Mouse (Mus musculus) left cerebral cortex, postnatal 36 days (tissue): ENCODE measurements at regions not wholly inside any gene's neighbourhood (a gene's known extent, or its start where the extent isn't known, plus 50 kb on each side); places are given as distances from the start of the nearest gene placed in this dataset.

Source experiments
- DNase-seq, 2 experiments: peaks; one replicate each; pipeline ENCODE4 v3.0.0; 2021 to 2022; ENCODE audit warnings: low spot score in 2 of 2, mixed read lengths in 1 of 2
- intact Hi-C: fragments of 180-260 bp; cut with DNase I; formaldehyde crosslinking; loops from one replicate; pipeline ENCODE4 v1.15.1; 2025

DNA sequence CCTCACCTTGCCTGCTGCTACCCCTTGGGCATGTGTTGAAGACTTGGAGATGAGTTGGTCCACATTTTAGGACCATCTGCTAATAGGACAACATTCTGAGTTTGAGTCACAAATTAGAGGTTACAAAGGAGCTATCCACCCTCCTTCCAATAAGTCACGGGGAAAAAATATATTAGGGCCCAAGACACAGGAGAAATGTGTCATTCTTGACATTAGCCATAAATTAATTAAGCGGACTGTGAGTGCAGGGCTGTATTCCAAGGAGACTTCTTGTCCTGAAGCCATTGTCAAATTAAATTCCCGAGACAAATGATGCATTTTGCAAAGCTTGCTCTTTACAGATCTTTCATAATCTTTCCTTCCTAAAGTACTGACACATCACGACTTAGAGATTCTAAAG, 79.2 kb downstream of the 1700020N01Rik start:
- DNase-seq = no peak
- intact Hi-C loops = no loop called here

DNA sequence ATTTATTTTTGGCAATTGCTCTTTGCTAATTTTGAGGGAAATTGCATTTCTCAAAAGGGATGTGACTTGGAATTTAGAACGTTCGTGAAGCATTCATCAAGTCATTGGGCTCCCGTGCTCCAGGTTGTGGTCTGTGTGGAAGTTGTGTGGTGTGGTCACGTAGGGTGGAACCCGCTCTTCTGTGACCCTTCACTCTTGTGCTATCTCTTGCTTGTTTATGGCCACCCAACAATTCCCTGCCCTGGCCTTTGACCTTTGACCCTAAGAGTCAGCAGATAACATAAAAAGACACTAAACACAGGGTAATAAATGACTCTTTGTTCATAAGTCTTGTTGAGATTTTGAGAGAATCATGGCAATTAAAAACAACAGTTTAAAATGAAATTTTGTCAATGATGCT, 79.7 kb downstream of the 1700020N01Rik start:
- intact Hi-C loops = no loop called here
- DNase-seq = no peak

DNA sequence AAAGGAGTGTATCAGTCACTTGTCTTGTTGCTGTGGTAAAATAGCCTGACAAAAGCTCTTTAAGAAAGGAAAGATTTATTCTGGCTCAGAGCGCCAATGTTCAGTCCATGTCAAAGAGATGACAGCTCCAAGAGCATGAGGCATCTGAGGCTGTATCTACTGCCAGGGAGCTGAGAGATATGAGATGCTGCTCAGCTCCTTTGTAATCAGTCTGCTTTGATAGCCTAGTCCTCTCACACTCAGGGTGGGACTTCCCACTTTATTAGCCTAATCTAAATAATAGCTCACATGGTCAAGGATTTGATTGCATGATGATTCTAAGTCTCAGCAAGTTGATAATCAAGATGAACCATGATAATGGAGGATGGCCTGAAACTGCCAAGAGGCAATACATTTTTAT, 80.9 kb downstream of the 1700020N01Rik start:
- DNase-seq = no peak
- intact Hi-C loops = no loop called here

DNA sequence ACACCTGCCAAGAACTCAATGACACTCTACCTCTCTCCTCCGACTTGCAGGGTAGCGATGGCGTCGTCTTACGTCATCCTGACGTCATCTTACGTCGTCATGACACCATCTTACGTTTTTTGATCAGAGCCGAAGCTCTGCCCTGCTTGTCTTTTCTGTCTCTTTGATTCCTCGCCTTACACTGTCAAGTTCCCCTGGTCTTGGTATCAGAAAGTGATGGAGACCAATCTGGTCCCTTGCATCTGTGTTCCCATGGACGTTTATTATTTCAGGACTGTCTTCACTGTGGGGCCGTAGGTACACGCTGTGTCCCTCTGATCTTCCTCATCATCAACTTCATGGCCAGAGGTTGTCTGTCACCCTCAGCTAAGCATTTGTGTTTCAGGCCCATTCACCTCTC, 82.8 kb downstream of the 1700020N01Rik start:
- no peak for DNase-seq
- intact Hi-C loops = no loop called here

DNA sequence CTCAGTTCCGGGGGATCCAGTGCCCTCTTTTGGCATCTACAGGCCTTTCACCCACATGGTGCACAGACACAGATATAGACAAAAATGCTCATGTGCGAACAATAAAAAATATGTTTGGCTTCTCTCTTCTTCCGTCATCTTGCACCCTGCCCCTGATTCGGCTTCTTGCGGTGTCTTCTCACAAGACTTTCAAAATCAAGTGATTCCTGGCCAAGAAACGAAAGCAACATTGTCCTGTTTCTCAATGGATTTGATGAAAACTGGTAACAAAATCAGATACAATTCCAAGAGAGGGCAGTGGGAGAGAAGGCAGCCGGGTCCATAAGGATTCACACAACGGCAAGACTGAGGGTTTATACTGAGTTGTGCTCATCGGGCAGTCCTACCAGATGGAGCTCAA, 85.0 kb downstream of the 1700020N01Rik start:
- intact Hi-C loops = no loop called here
- no peak for DNase-seq

DNA sequence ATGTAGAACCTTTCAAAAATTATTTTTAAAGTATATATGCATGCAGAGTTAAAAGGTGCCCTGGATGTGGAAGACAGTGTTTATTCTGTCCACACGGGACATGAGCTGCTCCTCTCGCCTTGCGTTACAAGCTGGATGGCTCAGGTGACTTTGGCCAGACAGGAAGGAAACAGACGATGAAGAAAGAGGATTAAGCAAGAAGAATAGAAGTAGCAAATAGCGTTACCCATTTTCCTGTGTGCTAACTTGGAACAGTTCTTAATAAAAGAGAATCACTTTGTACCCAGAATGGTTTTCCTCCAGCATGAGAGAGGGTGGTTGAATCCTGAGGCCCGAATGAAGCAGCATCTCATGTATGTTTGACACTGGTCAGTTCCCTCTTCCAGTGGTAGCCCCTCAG, 85.4 kb downstream of the 1700020N01Rik start:
- intact Hi-C loops = no loop called here
- DNase-seq = no peak

DNA sequence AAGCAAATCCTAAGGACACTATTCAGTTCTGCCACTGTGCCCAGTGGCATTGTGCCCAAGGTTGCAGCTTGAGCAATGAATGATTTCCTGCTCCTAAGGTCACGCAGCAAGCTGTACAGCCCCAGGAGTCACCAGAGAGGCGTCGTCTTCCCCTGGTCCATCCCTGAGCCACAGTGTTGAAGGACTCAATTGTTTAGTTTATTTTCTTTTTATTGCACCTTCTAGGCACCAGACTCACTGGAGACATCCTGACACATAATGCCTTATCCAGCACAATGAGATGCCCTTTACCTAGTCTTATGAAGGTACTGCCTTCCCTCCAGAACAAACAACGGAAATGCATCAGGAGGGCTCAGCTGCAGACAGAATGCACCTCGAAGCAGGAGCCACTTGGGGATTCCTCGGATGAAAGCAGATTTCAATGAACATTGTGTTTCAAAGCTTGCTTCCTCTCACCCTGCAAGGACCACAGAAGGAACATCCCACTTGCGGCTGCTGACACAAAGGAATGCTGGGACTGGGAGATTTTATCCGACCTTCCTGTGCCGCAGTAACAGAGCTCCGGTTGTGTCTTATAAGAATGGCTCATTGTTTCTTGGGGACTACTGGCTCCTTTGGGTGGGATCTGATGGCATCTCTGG, 86.0 kb downstream of the 1700020N01Rik start:
- intact Hi-C loops = no loop called here

DNA sequence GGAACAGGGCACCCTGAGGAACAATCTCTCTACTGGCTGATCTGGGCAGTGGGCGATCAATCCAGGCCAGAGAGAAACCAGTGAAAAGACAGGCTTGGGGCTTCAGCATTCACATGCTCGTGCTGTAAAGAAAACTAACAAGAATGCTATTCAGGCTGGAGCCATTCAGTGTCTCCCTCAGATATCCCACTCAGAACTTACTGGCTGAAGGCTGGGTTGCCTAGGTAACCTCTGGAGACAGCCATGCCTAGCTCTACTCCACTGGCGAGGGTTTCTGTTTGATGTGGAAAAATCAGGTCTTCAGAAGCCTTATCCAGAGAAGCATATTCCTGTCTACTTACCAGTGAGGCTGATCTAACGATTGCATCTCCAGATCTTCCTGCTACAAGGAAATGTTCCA, 87.8 kb downstream of the 1700020N01Rik start:
- intact Hi-C loops = loop anchor here (10.0 kb wide), 2 partner anchors 206 to 314 kb away; no protein-coding TSS in a partner anchor
- DNase-seq = no peak

More for the DNA sequence above, 86.0 kb downstream of the 1700020N01Rik start:
- DNase-seq = no peak

DNA sequence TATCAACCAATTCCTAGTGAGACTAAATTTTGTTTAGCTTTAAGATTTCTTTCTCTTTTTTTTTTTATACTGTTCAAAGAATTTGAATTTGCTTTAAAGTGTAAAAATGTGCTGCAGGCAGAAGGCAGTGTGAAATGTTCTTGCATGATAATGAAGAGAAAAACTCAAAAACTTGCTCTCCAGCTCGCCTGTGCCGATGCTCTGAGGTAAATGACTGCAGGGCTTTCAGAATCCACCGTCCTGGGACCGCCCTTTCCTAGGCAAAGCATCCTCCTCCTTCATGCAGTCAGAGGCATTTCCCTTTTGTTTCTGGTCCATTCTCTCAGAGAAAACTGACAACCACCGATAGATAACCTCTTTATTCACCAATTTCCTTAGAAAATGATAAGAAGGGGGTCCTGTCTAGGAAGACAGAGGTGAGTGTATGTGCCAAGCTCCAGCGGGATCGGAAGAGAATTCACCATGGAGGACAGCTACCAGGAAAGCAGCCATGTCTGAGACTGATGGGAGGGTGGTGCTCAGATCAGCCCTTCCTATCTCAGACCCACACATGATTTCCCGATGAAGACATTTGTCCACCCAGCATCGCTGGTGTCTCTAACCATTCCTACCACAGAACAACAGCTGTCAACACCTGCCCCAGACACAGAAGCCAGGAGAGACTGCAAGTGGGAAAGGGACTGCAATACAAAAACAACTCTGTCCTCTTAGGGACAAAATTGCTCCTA, 91.5 kb downstream of the 1700020N01Rik start:
- intact Hi-C loops = loop anchor here (10.0 kb wide), 2 partner anchors 210 to 310 kb away; no protein-coding TSS in a partner anchor
- peak in 1 of 2 experiments; percentile 27 for DNase-seq

DNA sequence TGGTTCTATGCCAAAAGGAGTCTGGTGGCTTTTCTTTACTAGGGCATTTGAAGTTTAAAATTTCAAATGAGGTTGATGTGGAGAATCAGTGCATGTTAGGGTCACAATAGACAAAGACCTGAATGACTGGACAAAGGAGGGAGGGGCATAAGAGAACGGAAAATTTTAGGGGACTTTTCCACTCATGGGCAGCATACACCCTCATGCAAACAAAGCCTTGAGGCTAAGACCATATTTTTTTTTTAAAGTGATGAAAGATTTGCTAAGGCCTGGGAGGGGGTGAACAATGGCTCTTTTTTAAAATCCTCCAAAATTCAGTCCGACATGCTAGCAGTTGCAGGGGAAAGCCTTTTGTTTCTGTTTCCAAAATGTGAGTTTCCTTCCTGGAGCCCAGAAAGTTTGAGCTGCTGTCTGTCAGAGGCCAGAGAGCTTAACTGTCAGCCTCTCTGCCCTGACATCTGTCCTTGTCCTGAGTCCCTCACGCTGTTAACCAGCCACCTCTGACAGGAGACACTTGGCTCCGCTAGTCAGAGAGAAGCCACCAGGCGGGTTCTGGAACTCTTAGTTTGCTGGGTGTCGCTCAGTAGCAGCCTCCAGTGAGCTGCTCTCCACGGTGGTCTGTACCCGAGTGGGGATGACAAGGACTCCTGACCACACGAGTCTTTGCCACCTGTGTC, 92.3 kb downstream of the 1700020N01Rik start:
- intact Hi-C loops = loop anchor here (10.0 kb wide), 2 partner anchors 210 to 310 kb away; no protein-coding TSS in a partner anchor
- peak; percentile 50 to 51 for DNase-seq

DNA sequence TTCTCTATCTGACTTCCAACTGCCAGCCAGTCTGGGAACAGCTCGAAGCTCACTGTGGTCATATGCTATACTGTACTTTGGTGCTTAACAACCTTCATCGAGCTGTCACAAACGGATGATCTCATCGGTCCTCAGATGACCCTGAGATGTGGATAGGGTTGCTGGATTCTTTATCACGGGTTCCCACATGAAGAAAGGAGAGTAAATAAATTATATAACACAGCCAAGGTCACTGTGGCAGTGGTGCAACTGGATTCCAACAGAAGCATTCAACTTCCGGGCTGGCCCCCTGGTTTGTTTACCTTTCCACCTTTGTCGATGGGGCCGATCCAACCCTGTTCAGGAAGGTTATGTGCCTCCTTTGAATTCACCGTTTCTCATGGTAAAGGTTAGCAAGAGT, 93.1 kb downstream of the 1700020N01Rik start:
- no peak for DNase-seq
- intact Hi-C loops = loop anchor here (10.0 kb wide), 2 partner anchors 211 to 309 kb away; no protein-coding TSS in a partner anchor

DNA sequence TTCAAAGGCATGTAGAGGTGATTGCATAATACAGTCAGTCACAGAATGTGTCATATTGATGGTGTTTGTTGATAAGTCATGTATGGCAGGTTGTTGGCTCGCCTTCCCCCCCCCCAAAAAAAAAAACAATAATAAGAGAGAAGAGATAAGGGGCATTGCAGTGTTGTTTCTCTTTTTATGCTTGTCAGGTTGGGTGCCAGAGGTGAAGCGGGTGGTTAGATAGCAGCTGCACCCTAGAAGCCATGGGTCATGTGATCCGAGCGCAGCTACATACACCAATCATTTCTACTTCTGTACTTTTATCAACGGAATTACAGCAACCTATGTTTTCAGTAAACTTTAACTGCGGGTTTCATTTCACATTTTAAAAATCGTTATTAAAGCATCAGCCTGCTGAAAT, 94.5 kb downstream of the 1700020N01Rik start:
- intact Hi-C loops = loop anchor here (10.0 kb wide), 2 partner anchors 213 to 307 kb away; no protein-coding TSS in a partner anchor

DNA sequence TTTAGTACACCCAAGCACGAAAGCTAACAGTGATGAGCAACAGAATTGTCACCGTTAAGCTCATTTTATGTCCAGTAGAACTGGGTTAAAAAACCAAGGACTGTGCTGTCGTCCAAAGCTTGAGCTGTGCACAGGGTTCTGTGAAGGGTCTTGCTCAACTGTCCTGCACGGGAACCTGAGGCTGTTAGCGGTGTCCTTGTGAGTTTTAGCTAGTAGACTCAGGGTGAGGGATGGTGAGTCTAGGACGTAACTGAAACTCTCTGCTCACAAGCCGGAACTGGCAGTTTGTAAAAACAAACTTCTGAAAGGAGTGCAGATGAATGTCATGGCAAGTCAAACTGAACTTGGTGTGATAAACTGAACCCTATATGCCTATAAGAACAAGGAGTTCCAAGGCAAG, 95.6 kb downstream of the 1700020N01Rik start:
- no peak for DNase-seq
- intact Hi-C loops = loop anchor here (10.0 kb wide), 2 partner anchors 214 to 306 kb away; no protein-coding TSS in a partner anchor

More for the DNA sequence above, 94.5 kb downstream of the 1700020N01Rik start:
- DNase-seq = no peak

DNA sequence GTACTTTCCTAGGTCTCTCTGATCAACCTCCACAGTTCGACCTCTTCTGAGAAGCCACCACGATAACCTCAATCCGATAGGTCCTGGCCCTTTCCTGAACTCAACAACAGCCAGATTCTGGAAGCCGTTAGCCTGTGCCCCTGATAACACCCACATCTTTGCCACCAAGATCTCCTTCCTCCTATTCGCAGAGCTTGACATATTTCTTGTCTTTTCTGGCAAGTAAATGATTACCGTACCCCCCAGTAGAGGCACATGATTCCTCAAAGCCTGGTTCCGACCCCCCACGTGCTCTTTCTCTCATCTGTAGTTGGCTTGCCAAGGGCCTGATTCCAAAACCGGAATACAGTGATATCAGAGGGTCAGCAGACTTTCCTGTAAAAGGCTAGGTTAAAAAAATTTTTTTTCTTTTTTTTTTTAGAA, 96.9 kb downstream of the 1700020N01Rik start:
- DNase-seq = no peak
- intact Hi-C loops = loop anchor here (10.0 kb wide), 2 partner anchors 215 to 305 kb away; no protein-coding TSS in a partner anchor

DNA sequence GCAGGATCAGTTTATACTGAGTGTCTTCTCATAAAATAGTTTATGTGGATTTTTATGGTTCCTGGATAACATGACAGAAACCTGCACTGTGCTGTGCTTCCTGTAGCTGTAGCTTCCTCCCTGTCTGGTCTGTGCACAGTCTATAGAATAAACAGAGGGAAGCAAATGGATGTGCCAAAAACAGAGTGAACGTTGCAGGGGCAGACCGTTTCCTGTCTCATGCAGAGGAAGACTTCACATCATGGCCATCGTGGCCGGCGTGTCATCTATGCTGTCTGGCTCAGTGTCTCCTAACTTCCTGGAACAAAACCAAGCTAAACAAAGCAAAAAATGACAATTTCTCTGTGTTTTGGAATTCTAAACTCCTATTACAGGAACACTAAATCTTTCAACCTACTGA, 102.2 kb downstream of the 1700020N01Rik start:
- intact Hi-C loops = no loop called here
- no peak for DNase-seq

DNA sequence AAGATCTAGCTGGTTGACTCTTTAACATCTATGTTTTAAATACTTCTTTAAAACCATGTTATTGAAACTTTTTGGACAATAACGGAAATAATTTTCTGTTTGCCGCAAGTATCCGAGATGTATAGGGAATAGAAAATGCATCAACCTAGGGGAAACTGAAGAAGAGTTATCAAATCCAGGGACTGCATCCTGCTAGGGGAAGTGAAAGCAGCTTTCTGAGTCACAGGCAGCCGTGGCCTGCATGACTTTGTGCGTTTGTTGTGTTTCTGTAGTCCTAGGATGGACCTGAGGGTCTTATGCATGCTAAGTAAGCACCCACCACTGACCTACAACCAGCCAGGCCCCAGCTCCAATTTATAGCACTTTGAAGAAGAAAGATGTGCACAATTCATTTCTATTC, 103.7 kb downstream of the 1700020N01Rik start:
- intact Hi-C loops = no loop called here
- no peak for DNase-seq

DNA sequence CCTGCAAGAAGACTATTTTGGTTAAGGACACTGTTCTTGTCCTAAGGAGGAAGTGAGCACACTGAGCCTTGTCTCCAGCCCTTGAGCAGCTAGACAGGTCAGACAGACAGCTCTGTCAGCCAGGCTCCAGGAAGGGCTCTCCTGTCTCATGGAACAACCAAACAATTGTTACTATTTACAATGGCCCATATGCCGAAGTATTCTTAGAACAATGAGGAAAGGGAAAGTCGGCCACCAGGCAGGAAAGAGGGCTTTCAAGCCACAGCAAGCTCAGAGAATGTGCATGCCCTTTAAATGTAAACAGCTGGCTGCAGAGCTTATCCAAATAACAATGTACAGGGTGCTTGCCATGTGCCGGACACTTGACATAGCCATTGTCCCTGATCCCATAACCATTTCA, 108.6 kb downstream of the 1700020N01Rik start:
- intact Hi-C loops = no loop called here
- no peak for DNase-seq

DNA sequence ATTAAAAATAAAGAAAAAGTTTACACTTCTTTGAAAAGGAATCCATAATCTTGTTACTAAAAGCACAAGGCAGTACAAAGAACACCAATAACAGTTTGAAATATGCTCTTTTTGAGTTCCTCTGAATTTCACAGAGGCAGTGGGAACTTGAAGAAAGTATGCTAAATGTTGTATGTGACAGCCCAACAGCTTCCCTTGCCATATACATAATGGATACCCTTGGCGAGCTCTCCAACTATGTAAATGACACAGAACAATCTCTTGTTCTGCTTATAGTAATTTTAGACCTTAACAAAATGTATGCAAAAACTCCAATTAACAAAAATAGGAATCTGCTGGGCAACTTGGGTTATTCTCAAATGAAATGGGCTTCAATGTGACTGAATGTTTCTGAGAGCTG, 109.2 kb downstream of the 1700020N01Rik start:
- no peak for DNase-seq
- intact Hi-C loops = no loop called here

DNA sequence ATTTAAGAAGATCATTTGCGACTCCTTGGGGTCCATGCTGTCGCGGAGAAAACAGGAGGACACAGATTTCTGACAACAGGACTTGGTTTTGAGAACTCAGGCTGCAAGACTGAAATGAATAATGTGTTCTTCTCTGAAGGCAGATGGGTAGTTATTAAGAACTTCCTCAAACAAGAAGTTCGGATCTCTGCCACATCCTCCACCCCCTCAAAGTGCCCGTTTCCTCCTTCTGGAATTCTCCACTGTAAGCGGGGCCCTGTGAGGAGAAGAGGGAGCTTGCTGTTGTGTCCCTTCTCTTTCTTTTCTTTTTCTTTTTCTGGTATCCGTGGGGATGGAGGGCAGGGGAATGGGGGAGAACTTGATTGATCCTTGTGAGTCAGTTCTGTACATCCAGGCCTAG, 118.9 kb downstream of the 1700020N01Rik start:
- intact Hi-C loops = no loop called here
- DNase-seq = no peak

DNA sequence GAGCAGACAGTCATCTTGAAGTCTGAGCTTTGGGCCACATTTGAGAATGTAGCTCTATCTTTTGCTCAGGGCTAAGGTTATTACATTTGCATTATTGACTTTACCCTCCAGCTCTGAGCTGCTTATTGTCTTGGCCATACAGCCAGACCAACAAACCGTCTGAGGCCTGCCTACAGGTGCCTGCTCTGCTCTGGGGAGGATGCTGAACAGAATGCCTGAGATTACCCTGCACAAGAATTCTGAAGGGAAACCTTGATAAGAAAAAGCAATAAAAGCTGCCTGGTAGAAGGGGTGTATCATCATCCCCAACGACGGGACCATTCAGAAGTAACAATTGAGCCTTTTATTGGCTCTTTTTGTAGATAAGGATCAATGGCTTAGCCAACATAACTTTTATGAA, 119.9 kb downstream of the 1700020N01Rik start:
- intact Hi-C loops = no loop called here
- DNase-seq = no peak
